Mouse (Mus musculus): ENCODE data around the gene Ulk4. TPM values are rescaled to one million over a fixed set of nuclear protein-coding genes. Genes with fewer than 3 reads are reported as not detected.

The Ulk4 gene
- total RNA-seq, 2 experiments from 2014 or later = 5.3 to 5.7 TPM

- no peak for DNase-seq (ENCODE audit: low spot score in 2 of 2)
Observed at GRCm38 (mm10) chr9:121301041-121301920, 24.3 kb upstream of the Ulk4 start.

- DNase-seq (ENCODE audit: low spot score in 2 of 2) = no peak
Observed at GRCm38 (mm10) chr9:121299976-121300570, 23.1 kb upstream of the Ulk4 start.

- no peak for DNase-seq (ENCODE audit: low spot score in 2 of 2)
Observed at GRCm38 (mm10) chr9:121299223-121299755, 22.3 kb upstream of the Ulk4 start.

DNA sequence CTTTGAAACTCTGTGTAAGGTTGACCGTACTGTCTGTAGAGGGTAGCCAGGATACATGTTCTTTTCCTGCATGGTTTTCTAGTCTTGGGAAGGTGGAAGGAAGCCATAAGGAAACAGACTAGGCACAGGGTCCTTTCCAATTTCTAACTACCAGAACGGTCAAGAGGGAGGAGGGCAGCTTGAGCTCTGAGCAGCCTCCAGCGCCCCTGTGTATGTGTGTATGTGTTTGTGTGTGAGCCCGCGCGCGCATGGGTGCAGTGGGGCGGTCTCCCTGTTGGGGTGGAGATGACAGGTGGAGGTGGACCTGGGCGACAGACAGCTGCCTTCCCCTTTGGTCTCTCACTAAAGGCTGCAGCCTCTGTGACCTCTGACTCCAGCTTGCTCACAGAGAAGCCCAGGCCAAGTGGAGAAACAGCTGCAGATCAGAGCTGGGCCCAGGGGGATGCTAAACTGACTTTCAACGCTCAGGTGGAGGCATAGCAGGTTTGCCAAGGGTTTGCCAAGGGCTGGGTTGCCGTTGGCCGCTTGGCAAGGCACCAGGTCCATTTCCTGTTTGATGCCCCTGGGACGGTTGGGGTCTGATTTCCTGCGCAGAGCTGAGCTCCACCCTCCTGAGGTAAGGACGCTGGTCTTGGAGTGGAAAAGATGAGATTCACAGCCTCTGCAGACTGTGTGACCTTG lies 21.6 kb upstream of the Ulk4 start:
- DNase-seq (ENCODE audit: low spot score in 2 of 2) = no peak

- DNase-seq (ENCODE audit: low spot score in 2 of 2) = no peak
Observed at GRCm38 (mm10) chr9:121298065-121298398, 21.0 kb upstream of the Ulk4 start.

DNA sequence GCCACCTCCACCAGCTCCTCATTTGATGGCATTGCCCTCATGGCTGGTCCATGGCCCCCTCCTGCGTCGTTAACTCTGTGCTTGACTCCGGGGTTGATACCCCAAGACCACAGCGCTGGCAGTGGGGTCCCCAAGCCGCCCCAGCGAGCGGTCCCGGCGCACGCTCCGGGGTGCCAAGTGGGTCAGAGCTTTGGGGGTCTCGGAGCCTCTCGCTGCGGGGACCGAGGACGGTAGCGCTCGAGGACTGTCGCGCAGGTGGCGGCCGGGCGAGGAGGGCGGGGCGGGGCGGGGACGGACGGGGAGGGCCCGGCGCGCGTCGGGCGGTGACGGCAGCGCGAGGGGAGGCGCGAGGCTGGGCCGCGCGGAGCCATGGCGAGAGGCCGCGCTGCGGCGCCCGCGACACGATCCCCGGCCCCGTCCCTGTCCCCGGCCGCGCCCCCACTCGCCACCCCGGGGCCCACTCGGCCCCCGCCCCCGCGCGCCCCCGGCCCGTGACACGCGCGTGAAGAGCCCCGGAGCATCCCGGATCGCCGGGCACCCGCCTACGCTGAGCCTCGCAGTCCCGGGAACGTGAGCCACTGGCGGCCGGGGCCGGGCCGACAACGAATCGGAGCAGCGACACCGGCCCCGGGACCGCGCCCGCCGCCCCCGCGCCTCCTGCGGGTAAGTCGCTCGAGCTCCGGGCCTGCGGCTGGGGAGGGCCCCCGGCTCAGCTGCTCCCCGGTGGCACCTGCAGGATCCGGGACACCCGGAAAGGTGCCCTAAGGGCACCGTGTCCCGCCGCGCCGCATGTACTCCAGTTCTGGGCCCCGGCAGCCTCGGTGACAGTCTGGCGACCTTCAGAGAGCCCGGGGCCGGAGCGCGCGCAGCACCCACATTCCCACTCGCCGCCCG lies 20.4 kb upstream of the Ulk4 start, which contains the start of gene Trak1:
Trak1 (plus strand) TSS at position 332 of the 894 bp plus-strand sequence.
- no peak for DNase-seq (ENCODE audit: low spot score in 2 of 2)

DNA sequence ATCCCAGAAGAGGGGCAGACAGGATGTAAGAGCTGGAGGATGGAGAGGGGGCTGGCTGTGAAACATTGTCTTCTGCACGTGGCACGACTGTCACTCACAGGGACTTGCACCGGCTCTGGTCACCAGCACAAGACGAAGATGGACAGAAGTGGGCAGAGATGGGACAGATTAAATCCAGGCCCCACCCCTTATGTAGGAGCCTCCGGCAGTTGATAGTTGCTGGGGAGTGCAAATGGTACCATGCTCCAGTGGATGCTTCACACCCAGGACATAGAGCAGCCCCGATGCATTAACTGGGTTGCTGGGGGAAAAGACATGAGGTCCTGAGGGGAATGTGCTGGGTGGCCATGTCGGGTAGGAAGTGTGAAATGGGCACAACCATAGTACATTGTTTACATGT lies 18.2 kb upstream of the Ulk4 start:
- no peak for DNase-seq (ENCODE audit: low spot score in 2 of 2)

DNA sequence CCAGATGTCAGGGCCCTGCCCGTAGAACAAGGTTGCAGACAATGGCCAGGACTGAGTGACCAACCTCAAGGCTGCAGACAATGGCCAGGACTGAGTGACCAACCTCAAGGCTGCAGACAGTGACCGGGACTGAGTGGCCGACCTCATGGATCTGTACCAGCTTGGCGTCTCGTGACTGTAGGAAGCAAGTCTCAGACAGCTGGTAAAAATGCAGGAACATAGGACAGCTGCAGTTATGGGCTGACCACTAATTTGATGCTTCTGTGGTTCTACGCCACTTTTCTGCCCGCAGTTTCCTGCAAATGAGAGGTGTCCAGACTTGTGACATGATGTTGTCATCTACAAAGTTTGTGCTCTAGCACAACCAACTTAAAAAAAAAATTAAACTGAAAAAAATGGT lies 16.2 kb upstream of the Ulk4 start:
- DNase-seq (ENCODE audit: low spot score in 2 of 2) = no peak

DNA sequence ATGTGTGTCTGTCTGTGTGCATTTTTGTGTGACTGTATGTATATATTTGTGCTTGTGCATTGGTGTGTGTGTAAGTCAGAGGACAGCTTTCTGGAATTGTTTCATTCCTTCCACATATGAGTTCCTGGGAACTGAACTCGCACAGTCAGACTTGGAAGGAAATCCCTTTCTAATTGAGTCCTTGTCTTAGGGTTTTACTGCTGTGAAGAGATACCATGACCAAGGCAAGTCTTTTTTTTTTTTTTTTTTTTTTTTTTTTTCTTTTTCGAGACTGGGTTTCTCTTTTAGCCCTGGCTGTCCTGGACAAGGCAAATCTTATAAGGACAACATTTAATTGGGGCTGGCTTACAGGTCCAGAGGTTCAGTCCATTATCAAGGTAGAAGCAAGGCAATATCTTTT lies 14.3 kb upstream of the Ulk4 start:
- no peak for DNase-seq (ENCODE audit: low spot score in 2 of 2)

- DNase-seq (ENCODE audit: low spot score in 2 of 2) = no peak
Observed at GRCm38 (mm10) chr9:121286325-121286901, 9.4 kb upstream of the Ulk4 start.

DNA sequence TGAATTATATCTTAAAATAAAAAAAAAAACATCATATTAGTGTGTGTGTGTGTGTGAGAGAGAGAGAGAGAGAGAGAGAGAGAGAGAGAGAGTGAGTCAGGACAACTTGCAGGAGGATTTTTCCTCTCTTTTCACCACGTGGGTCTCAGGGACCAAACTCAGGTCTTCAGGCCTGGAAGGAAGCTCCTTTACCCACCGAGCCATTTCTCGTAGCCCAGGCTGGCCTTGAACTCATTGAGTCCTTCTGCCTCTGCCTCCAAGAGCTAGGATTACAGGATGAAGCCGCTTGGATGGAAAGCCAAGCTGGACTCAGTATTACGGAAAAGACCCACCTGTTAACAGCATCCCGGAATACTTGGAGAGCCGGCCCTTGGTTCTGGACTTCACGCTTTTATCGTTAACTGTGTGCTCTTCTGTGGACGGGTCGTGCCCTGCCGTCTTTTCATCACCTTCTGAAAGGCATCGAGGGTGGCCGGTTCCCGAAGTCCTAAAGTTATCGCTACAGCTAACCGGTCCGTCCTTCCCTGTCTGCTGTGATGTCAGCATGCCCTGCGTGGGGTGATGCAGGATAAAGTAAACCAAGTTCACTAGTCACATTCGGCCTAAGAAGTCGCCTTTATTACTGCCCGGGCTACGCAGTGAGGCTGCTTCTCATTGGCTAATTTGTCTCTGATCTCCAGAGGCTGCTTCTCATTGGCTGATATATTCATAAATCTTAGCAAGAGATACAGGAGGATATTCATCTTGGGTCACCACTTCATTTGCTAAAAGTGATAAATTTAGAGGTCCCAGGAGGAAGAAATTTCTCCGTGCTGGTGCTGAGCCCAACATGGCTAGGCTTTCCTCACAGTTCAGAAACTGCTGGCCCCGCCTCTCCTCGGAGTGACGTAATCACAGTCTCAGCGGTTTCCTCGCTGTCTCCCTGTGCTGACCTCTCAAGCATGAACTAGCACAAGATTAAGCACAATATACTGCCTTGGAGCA lies 8.6 kb upstream of the Ulk4 start:
- DNase-seq (ENCODE audit: low spot score in 2 of 2) = peak; percentile 31 to 39

- no peak for DNase-seq (ENCODE audit: low spot score in 2 of 2)
Observed at GRCm38 (mm10) chr9:121284422-121284821, 7.4 kb upstream of the Ulk4 start.

DNA sequence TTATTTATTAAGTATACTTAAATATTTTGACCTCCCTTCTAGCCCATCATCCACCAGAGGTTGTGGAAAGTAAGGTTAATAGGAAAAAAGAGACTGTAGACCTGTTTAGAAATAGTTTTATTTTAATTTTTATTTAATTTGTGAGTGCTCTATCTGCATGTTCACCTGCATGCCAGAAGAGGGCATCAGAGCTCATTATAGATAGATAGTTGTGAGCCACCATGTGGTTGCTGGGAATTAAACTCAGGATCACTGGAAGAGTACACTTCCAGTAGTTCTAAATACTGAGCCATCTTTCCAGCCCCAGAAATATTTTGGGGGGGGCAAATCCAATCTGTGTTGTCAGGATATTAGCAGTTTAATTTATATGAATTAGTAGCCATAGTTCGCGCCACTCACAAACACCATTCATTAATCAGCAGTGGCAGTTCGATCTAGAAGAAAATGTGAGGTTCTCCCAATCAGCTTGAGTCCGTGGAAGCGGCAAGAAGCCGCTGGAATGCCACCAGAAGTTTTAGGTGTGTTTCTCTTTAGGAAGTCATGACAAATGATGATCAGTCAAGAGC lies 6.7 kb upstream of the Ulk4 start:
- no peak for DNase-seq (ENCODE audit: low spot score in 2 of 2)

DNA sequence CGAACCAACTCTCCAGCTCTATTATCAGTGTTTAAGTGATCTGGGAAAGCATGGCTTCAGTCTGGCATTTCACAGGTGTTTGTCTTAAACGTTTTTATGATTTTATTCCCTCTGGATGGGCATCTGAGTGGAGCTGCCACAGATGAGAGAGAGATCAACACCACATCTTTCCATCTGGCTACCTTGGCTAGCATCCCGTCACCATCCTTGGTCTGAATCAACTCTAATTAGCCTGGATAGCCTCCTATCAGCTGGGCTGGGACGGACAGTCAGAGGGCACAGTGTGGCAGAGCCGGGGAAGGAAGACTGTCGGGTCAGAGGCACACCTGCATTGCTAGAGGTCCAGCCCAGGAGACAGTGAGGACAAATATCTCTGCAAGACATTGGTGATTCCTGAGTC lies 4.9 kb upstream of the Ulk4 start:
- DNase-seq (ENCODE audit: low spot score in 2 of 2) = no peak

DNA sequence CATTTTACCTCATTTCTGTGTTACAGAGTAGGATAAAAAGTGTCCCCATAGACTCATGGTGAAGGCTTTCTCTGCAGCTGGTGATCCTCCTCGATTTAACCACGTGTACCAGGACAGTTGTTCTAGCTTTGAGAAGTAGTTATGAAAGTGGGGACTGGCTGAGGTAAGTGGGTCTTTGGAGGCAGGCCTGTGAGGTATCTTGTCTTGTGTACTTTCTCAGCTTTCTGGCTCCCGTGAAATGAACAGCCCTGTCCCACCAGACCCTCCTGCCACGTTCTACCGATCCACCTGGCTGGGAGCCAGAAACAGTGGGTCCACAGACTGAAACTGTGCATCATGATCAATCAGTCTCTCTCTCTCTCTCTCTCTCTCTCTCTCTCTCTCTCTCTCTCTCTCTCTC lies 2.2 kb upstream of the Ulk4 start:
- DNase-seq (ENCODE audit: low spot score in 2 of 2) = no peak

GRCm38 (mm10) chr9:121276745-121277117 lies 266 bp downstream of the Ulk4 start:
- DNase-seq (ENCODE audit: low spot score in 2 of 2) = no peak

DNA sequence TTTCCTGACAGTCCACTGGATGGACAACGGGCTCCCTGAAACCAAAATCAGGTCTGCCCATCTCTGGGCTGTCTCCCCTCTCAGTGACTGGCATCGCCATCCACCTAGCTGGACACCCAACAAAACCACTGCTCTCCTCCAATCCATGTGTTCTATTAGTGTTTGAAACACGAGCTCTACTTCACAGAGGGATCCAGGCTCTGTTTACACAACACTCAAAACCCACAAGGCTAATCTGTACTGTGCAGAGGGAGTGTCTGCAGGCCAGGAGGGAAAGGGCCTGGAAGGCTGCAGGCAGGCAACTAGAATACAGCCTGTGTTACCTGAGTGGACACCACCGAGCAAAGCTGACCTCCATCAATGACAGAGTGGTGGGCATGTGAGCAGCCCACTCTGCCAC lies 5.4 kb downstream of the Ulk4 start:
- no peak for DNase-seq (ENCODE audit: low spot score in 2 of 2)

- DNase-seq (ENCODE audit: low spot score in 2 of 2) = no peak
Observed at GRCm38 (mm10) chr9:121271149-121271548, 5.8 kb downstream of the Ulk4 start.

GRCm38 (mm10) chr9:121265307-121265706 lies 11.7 kb downstream of the Ulk4 start:
- no peak for DNase-seq (ENCODE audit: low spot score in 2 of 2)
